Mouse (Mus musculus) lung, adult 2 months (tissue): Measurements from ENCODE around the gene Ugt1a1. TPM values are rescaled to one million over a fixed set of nuclear protein-coding genes. Genes with fewer than 3 reads are reported as not detected.
"Not testable (repeated sequence)": the region's sequence is repeated elsewhere in the genome, so short reads cannot be mapped to it uniquely, and the experiment has no call there.

ENCODE experiments used
- DNase-seq: peaks from one replicate; pipeline ENCODE4 v3.0.0; 2022
- H3K4me1 ChIP-seq: fragments of 200-500 bp; 2 replicates; pipeline ENCODE4 v1.6.1; 2011; ENCODE audit warnings: low read length; ENCODE audit not compliant: control insufficient read depth, insufficient read depth
- H3K4me3 ChIP-seq: fragments of 200-500 bp; replicated peaks from 2 replicates; pipeline ENCODE3; 2011; ENCODE audit warnings: low read depth, mild to moderate bottlenecking, control low read depth, low read length; ENCODE audit errors: extremely low read depth
- CTCF ChIP-seq: fragments of 200-500 bp; IDR thresholded peaks from 2 replicates; pipeline ENCODE4 v1.5.1; 2011; ENCODE audit warnings: mild to moderate bottlenecking, low read length, control low read depth; ENCODE audit not compliant: insufficient read depth
- POLR2A ChIP-seq: fragments of 200-500 bp; IDR thresholded peaks from 2 replicates; pipeline ENCODE4 v1.6.1; 2011; ENCODE audit warnings: low read depth, mild to moderate bottlenecking, control low read depth, low read length, borderline replicate concordance; ENCODE audit errors: extremely low read depth
- WGBS: fragments of 180-500 bp; shearing (Covaris S2); methylation state at CpG from one replicate; pipeline ENCODE4 v1.1.7; 2018; 5-methylcytosine and 5-hydroxymethylcytosine counted together
- polyA plus RNA-seq: library from polyadenylated mRNA; depleted of rRNA; stranded (reverse); fragments of >200 nt; gene quantifications from 2 replicates; pipeline ENCODE4 v1.2.3, GENCODE M21; 2012

Ugt1a1 gene
- polyA plus RNA-seq, 1 experiment = 1.3 TPM

DNA sequence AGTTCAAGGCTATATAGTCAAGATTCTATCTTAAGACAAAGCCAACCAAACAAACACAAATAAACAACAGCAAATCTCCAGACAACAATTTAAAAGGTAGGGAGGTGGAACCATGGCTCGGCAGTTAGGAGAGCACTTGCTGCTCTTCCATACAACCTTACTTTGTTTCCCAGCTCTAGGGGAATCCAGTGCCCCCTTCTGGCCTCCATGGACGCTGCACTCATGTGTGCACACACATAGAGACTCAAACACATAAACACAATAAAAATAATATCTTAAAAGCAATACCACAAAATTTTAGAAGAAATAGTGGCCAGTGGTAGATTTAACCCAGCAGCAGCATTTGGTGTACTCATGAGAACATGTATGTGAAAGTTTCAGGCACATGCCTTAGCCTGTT lies 5.4 kb downstream of the Ugt1a1 start:
- no peaks in the 10 kb centered on the region for H3K4me1 ChIP-seq
- H3K4me3 ChIP-seq = no peak overlapping the region
- DNase-seq = no peak
- TF ChIP-seq POLR2A (no peak), CTCF (no peak)
- WGBS = 54% methylated on average over 2 of the region's 2 CpGs

DNA sequence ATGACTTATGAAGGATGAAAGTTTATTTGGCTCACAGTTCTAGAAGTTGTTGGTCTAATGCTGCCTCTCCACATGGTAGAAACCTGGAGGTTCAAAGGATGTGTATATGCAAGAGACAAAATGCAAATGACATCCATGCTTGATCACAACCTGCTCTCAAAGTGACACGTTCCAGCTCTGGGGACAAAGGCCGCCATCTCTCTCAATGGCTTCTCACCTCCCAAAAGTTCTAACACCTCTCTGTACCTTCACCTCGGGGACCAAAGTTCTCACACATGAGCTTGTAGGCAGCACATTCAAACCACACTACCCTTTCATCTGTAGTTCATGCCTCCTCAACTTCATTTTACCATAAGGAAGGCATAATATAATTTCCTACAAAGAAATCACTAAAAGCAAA lies 5.8 kb downstream of the Ugt1a1 start:
- no peak for TF ChIP-seq CTCF
- TF ChIP-seq POLR2A = no peak
- H3K4me1 ChIP-seq = no peaks in the 10 kb centered on the region
- no peak for DNase-seq
- 32% methylated on average over 3 of the region's 3 CpGs for whole genome bisulfite sequencing
- no peak overlapping the region for H3K4me3 ChIP-seq

- no peak for DNase-seq
- TF ChIP-seq POLR2A = no peak
- no peak for TF ChIP-seq CTCF
- no peaks in the 10 kb centered on the region for H3K4me1 ChIP-seq
- WGBS = 74% methylated on average over 9 of the region's 9 CpGs
- no peak overlapping the region for H3K4me3 ChIP-seq
Observed at GRCm38 (mm10) chr1:88218051-88218450, 6.3 kb downstream of the Ugt1a1 start.

GRCm38 (mm10) chr1:88218591-88218990 lies 6.8 kb downstream of the Ugt1a1 start:
- WGBS = 47% methylated on average over 4 of the region's 4 CpGs
- no peak for DNase-seq
- no peaks in the 10 kb centered on the region for H3K4me1 ChIP-seq
- no peak overlapping the region for H3K4me3 ChIP-seq
- no peak for TF ChIP-seq POLR2A
- no peak for TF ChIP-seq CTCF

DNA sequence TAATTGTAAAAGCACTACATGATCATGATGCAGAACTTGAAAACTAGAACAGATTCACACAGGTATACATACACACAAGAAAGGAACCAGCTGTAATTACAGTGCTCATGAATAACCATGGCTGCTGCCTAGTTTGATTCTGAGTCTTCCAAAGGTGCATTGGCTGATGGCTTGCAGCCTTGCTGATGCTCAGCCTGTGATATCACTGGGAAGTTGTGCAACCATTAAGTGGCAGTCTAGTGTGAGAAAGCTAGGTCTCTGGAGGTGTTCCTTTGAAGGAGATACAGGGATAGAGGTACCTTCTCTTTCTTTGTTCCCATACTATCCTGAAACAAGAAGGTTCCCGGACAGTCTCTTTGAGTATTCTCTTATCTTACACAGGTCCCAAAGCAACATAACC lies 7.3 kb downstream of the Ugt1a1 start:
- Histone ChIP-seq H3K4me3 (no peak overlapping the region), H3K4me1 (no peaks in the 10 kb centered on the region)
- DNase-seq = no peak
- WGBS = 20% methylated on average over 1 of the region's 1 CpGs
- TF ChIP-seq POLR2A (no peak), CTCF (no peak)

- TF ChIP-seq POLR2A = no peak
- TF ChIP-seq CTCF = no peak
- Histone ChIP-seq H3K4me3 (no peak overlapping the region), H3K4me1 (no peaks in the 10 kb centered on the region)
- peak; percentile 7 for DNase-seq
Observed at GRCm38 (mm10) chr1:88220336-88220735, 8.6 kb downstream of the Ugt1a1 start.

DNA sequence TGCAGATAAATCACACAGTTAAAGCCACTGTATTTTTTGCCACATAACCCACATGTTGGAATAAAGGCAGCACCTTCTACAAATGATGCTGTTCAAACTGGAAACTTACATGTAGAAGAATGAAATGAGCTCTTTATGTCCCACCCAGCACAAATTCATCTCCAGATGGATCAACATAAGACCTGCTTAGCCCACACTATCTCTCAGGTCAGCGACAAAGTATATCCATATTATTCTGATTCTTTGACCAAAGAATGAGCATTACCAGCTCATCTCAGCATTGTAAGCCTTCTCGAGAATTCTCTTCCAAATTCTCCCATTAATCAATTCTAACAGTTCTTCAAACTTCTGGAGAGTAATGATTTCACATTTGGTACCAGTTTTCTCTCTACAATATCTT lies 10.5 kb downstream of the Ugt1a1 start:
- WGBS = 48% methylated on average over 2 of the region's 2 CpGs
- no peaks in the 10 kb centered on the region for H3K4me1 ChIP-seq
- no peak overlapping the region for H3K4me3 ChIP-seq
- no peak for DNase-seq
- TF ChIP-seq CTCF (no peak), POLR2A (no peak)

DNA sequence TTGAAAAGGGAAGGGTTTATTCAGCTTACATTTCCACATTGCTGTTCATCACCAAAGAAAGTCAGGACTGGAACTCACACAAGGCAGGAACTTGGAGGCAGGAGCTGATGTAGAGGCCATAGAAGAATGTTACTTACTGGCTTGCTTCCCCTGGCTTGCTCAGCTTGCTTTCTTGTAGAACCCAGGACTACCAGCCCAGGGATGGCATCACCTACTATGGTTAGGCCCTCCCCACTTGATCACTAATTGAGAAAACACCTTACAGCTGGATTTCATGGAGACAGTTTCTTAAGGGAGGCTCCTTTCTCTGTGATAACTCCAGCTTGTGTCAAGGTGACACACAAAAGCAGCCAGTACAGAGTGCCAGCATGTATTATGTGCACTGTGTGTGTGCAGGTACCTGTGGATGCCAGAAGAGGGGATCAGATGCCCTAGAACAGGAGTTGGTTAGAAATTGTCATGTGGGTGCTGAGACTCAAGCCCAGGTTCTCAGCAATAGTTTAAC lies 11.3 kb downstream of the Ugt1a1 start:
- H3K4me1 ChIP-seq, H3K4me3 ChIP-seq: not testable (repeated sequence)
- peak; percentile 6 for DNase-seq

GRCm38 (mm10) chr1:88223591-88223990 lies 11.8 kb downstream of the Ugt1a1 start:
- Histone ChIP-seq H3K4me3 (no peak overlapping the region), H3K4me1 (no peaks in the 10 kb centered on the region)
- WGBS = 40% methylated on average over 1 of the region's 1 CpGs
- TF ChIP-seq CTCF (no peak), POLR2A (no peak)
- peak; percentile 10 for DNase-seq

- Histone ChIP-seq H3K4me3 (no peak overlapping the region), H3K4me1 (no peaks in the 10 kb centered on the region)
- peak; percentile 43 for DNase-seq
- WGBS = 54% methylated on average over 2 of the region's 2 CpGs
- TF ChIP-seq CTCF (no peak), POLR2A (no peak)
Observed at GRCm38 (mm10) chr1:88224029-88224776, 12.4 kb downstream of the Ugt1a1 start.

DNA sequence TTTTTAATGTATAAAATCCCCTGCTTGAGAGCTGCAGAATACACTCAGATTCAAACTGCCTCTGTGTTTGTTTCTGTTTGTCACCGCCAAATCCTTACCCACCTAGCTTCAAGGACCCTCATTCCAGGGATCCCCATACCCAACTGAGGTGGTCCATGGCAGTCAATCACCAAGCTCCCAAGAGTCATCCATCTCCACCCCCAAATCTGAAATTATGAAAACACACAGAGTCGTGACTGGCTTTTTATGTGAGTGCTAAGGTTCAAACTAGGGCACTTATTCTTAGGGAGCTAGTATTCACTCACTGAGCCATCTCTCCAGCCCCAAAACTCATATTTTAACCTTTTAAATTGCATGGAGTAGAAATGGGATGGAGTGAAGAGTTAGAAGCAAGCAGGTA lies 13.5 kb downstream of the Ugt1a1 start:
- 22% methylated on average over 2 of the region's 2 CpGs for WGBS
- not testable (repeated sequence) for H3K4me3 ChIP-seq, DNase-seq, H3K4me1 ChIP-seq
